Mouse (Mus musculus) intestine, postnatal 0 days (tissue): Measurements from ENCODE around the gene Gm20503. TPM values are rescaled to one million over a fixed set of nuclear protein-coding genes. Genes with fewer than 3 reads are reported as not detected.

Source experiments
- ATAC-seq: fragments of 200-750 bp; cut with Nextera tagmentation; 2 replicates; pipeline ENCODE4 v1.8.0; 2017; ENCODE audit warnings: mild to moderate bottlenecking, moderate TSS enrichment, moderate library complexity
- H3K27ac ChIP-seq: fragments of 300-500 bp; sonication (generic); 2 replicates; pipeline ENCODE4 v1.5.1; 2014; ENCODE audit warnings: mild to moderate bottlenecking, low read depth, low read length, moderate library complexity
- H3K27me3 ChIP-seq: fragments of 300-500 bp; sonication (generic); replicated peaks from 2 replicates; pipeline ENCODE4 v1.6.1; 2014; ENCODE audit warnings: low read length, mixed read lengths; ENCODE audit not compliant: control insufficient read depth, insufficient read depth
- H3K36me3 ChIP-seq: fragments of 300-500 bp; sonication (generic); 2 replicates; pipeline ENCODE4 v1.6.1; 2014; ENCODE audit warnings: mild to moderate bottlenecking, moderate library complexity; ENCODE audit not compliant: control insufficient read depth, insufficient read depth
- H3K4me1 ChIP-seq: fragments of 300-500 bp; sonication (generic); replicated peaks from 2 replicates; pipeline ENCODE4 v1.6.1; 2014; ENCODE audit warnings: antibody characterized with exemption, low read length, mixed read lengths; ENCODE audit not compliant: control insufficient read depth, insufficient read depth
- H3K4me2 ChIP-seq: fragments of 300-500 bp; sonication (generic); replicated peaks from 2 replicates; pipeline ENCODE4 v1.6.1; 2014; ENCODE audit warnings: low read depth, mild to moderate bottlenecking, moderate library complexity
- H3K4me3 ChIP-seq: fragments of 300-500 bp; sonication (generic); 2 replicates; pipeline ENCODE4 v1.5.1; 2014; ENCODE audit warnings: low read depth, low read length
- H3K9ac ChIP-seq: fragments of 300-500 bp; sonication (generic); 2 replicates; pipeline ENCODE4 v1.6.1; 2014; ENCODE audit warnings: mild to moderate bottlenecking, low read depth, low read length
- H3K9me3 ChIP-seq: fragments of 300-500 bp; sonication (generic); 2 replicates; pipeline ENCODE4 v1.6.1; 2016; ENCODE audit warnings: mixed run types; ENCODE audit not compliant: control insufficient read depth
- CTCF ChIP-seq: sonication (generic); IDR thresholded peaks from 2 replicates; pipeline ENCODE4 v1.5.1; 2016; ENCODE audit warnings: low read depth, mild to moderate bottlenecking, control low read depth, antibody characterized with exemption, moderate library complexity
- WGBS: fragments of 180-500 bp; shearing (Covaris S2); extraction: QIAGEN DNeasy Blood & Tissue Kit; methylation state at CpG from one replicate; pipeline ENCODE4 v1.1.7; 2014; 5-methylcytosine and 5-hydroxymethylcytosine counted together
- polyA plus RNA-seq: library from polyadenylated mRNA; unstranded; fragments of >200 nt; fragmentation: Nextera tagmentation; extraction: Ambion mirVana; gene quantifications from 2 replicates; pipeline ENCODE4 v1.2.1, GENCODE M21; 2015

Gm20503 gene
- polyA plus RNA-seq, 1 experiment from 2014 or later, result 18.6 TPM

DNA sequence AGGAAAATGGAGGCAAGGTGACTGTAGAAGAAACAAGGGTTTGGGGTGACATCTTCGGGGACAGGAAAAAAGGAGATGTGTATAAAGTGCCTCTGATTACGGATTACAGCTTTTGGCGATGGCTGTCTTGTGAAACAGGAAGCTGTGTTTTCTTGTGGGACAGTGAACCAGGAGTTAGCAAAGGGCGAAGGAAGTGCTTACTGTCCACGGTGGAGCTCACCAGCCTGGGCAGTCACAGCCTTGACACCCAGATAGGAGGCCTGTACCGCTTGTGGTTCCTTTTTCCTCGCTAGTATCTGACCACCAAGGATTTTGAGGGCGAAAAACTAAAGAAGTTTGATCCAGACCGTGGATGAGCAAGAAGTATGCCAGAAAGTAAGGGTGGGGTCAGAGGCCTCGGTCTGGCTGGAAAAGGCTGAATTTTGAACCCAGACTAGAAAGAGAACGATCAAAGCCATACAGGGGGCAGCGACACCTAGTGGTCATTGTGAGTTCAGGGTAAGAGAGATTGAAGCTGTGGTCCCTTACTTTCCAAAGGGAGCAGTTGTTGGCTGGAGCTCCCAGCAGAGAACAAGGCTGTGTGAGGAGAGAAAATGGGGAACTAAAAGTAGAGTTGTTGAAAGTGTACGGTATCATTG, 33.6 kb downstream of the Gm20503 start:
- Histone ChIP-seq H3K4me2 (0 out of 2 replicates have a peak overlapping the region, but pooled peaks have one; percentile 6), H3K27me3 (no peaks in the 10 kb centered on the region), H3K4me1 (no peaks in the 10 kb centered on the region), H3K9ac (no peak overlapping the region), H3K27ac (no peak overlapping the region; the same call in 1 of the 2 replicates), H3K4me3 (no peak overlapping the region), H3K9me3 (no peaks in the 10 kb centered on the region), H3K36me3 (no peaks in the 10 kb centered on the region)
- 53% methylated on average over 13 of the region's 13 CpGs for WGBS
- 0 out of 2 replicates have a peak, but pooled peaks have one; percentile 14 for ATAC-seq
- peak; percentile 92 for TF ChIP-seq CTCF

DNA sequence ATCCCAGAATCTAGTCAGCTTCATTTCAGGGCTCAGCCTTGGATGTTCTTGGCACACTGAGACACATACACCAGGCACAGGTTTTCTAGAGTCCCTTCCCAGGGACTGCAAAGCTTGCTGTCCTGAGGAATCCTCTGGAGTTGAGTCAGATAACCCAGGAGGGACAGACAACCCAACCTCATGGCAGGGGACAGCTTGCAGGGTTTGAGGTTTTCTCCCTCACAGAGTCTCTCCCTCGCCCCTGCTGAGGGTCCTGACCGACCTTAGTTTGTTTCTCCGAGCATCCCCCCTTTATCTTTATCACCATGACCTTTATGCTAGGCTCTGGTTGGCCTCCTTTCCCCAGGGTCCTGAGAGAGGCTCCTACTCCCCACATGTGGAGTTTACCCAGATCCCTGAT, 34.5 kb downstream of the Gm20503 start:
- Histone ChIP-seq H3K4me3 (no peak overlapping the region), H3K4me2 (no peak overlapping the region), H3K27ac (no peak overlapping the region), H3K9ac (no peak overlapping the region), H3K9me3 (no peaks in the 10 kb centered on the region), H3K36me3 (no peaks in the 10 kb centered on the region), H3K4me1 (no peaks in the 10 kb centered on the region), H3K27me3 (no peaks in the 10 kb centered on the region)
- ATAC-seq, result no peak
- TF ChIP-seq CTCF, result no peak
- 70% methylated on average over 3 of the region's 3 CpGs for WGBS

DNA sequence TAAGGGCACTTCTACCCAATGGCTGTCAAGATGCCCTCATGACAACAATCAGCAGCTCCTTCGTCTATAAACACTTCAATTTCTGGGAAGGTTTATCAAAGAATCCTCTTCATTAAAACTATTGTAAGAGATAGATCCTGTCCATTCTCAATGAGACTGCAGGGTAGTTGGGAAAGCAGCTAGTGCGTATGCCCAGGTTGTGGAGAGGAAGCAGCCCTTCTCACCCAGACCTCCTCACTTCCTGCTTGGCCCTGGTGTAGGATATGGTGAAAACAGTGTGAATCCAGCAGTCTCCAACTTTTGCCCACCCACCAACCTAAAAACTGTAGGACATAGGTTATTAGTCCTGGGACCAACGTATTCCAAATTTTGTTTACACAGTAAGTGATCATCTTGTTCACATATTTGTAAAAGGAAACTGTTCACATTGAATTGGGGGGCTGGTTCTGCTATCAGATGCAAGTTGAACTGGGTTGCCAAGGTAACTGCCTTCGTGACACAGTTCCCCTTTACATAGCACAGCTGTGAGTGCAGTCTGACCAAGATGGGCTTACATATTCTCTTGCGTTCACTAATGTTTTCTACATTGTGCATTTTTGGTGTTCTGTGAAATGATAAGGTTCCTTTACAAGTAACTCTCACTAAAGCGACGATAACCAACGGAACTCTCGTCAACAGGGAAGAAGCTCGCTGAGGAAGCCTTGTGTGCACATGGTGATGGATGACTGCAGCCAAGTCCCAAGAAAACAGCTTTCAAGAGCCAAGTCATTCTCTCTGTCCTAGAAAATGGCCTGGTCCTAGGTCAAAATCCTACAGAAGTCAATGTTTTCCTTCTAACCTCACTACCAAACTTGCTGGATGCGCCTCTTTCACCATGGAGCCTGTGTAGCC, 37.6 kb downstream of the Gm20503 start:
- H3K4me3 ChIP-seq, result no peak overlapping the region
- no peak overlapping the region for H3K9ac ChIP-seq

DNA sequence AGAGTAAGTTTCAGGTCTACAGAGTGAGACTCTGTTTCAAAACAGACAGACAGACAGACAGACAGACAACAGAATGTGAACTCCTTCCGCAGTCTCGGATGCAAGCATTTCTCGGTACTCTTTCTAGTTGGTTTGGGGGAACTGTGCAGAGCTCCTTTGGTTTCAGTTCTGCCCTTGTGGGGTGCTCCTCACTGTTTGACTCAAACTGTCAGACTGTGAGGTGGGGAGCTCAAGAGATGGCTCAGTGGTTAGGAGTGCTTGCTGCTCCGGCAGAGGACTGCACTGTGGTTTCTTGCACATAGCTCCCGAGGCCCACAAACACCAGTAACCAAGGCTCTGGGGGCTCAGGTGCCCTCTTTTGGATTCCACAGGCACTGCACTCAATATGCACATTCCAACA, 40.1 kb downstream of the Gm20503 start:
- Histone ChIP-seq H3K36me3 (no peaks in the 10 kb centered on the region; the same call in 1 of the 2 replicates), H3K4me3 (no peak overlapping the region), H3K4me2 (no peak overlapping the region), H3K9ac (no peak overlapping the region), H3K4me1 (no peaks in the 10 kb centered on the region), H3K27me3 (no peaks in the 10 kb centered on the region), H3K27ac (no peak overlapping the region), H3K9me3 (no peaks in the 10 kb centered on the region)
- no peak for ATAC-seq
- WGBS, result 92% methylated on average over 5 of the region's 5 CpGs
- no peak for TF ChIP-seq CTCF

More for the DNA sequence above, 37.6 kb downstream of the Gm20503 start:
- H3K27me3 ChIP-seq, result no peaks in the 10 kb centered on the region
- H3K4me1 ChIP-seq, result no peaks in the 10 kb centered on the region
- WGBS, result 87% methylated on average over 11 of the region's 11 CpGs
- ATAC-seq, result no peak
- no peaks in the 10 kb centered on the region; the same call in 1 of the 2 replicates for H3K36me3 ChIP-seq
- H3K9me3 ChIP-seq, result no peaks in the 10 kb centered on the region
- no peak overlapping the region for H3K4me2 ChIP-seq
- TF ChIP-seq CTCF, result no peak
- no peak overlapping the region for H3K27ac ChIP-seq

DNA sequence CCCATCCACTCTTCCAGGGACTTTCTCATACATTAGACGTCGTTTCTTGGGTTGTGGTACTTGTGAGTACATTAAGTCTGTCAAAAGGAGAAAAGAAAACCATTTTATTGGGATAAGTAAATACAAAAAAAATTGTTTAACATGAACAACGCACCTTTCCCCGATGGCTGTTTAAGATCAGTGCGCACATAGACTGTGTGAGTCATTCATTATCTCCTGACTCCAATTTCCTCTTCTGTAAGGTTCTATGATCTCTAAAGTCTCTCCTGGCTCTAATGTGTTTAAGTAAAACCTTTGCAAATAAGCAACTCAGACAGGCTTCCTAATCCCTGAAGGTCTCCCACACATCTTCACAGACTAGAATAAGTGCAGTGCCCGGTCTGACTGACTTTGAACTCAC, 40.9 kb downstream of the Gm20503 start:
- Histone ChIP-seq H3K9ac (no peak overlapping the region), H3K27me3 (no peaks in the 10 kb centered on the region), H3K36me3 (no peaks in the 10 kb centered on the region; the same call in 1 of the 2 replicates), H3K4me2 (no peak overlapping the region), H3K27ac (no peak overlapping the region), H3K4me1 (no peaks in the 10 kb centered on the region), H3K9me3 (no peaks in the 10 kb centered on the region), H3K4me3 (no peak overlapping the region)
- ATAC-seq, result no peak
- no peak for TF ChIP-seq CTCF
- WGBS, result 52% methylated on average over 6 of the region's 6 CpGs

DNA sequence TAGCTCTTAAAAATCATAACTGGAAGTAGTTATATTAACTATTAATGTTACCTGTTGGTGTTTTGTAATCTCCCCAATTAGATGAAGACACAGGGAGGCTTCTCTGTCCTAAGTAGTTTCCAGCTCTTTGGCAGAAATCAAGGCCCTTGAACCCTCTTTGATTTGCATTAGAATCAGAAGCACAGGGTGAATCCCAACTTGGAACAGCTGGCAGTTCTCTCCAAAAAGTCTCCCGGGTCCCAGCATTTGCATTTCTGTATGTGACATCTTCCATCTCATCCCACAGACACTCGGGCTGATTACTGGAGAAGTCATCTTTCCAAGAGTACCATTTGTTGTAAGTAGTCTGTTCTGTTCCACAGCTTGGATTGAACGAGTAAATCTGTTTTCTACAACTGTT, 44.2 kb downstream of the Gm20503 start:
- no peak for ATAC-seq
- H3K9me3 ChIP-seq, result no peaks in the 10 kb centered on the region
- H3K36me3 ChIP-seq, result no peaks in the 10 kb centered on the region; the same call in 1 of the 2 replicates
- no peak overlapping the region for H3K9ac ChIP-seq
- WGBS, result 45% methylated on average over 3 of the region's 3 CpGs
- H3K4me2 ChIP-seq, result no peak overlapping the region
- no peak overlapping the region for H3K27ac ChIP-seq
- TF ChIP-seq CTCF, result no peak
- H3K4me1 ChIP-seq, result no peaks in the 10 kb centered on the region
- H3K4me3 ChIP-seq, result no peak overlapping the region
- no peaks in the 10 kb centered on the region for H3K27me3 ChIP-seq
